10 mouse cellular contexts compared by ENCODE assay signal in genomic region chr11:96350341-96350624, GRCm38 (mm10). TPM values are rescaled to one million over a fixed set of nuclear protein-coding genes. Genes with fewer than 3 reads are reported as not detected.
DNase-seq lines count a peak whose midpoint lies in the region; ATAC-seq and TF ChIP-seq lines count a peak whose summit lies in the region.
"Had no signal": no experiment of that assay in that cellular context is flagged by ENCODE, and none has a peak within 500 bp of the region (broad histone marks: within the 10 kb centered on the region; RNA-seq: fewer than 3 reads in every experiment).

Gene Hoxb2 (plus strand): TSS chr11:96350525.

- dilution Hi-C loops in CH12.LX (cut with MboI; ENCODE audit: extremely low pct_ligation_motif_present, extremely low pct_unique_long_range_greater_than_20kb, low sequenced_read_pairs) = no loop called here

- H3K9ac ChIP-seq in heart, embryonic 16.5 days (ENCODE audit: low read length) = no peak within 1 kb of the TSS
- no peak within 1 kb of the TSS for H3K9ac ChIP-seq in CH12.LX (ENCODE audit: insufficient read depth, low read depth)

- peaks cover 86% of the 10 kb centered on the region for H3K27me3 ChIP-seq in heart, embryonic 16.5 days (ENCODE audit: control insufficient read depth, insufficient read depth, low read length)
- H3K27me3 ChIP-seq in CH12.LX (replicated peaks) = peaks cover 32% of the 10 kb centered on the region
- peaks cover 80% of the 10 kb centered on the region for H3K27me3 ChIP-seq in limb, embryonic 10.5 days (ENCODE audit: low read depth, poor library complexity, severe bottlenecking)

- TF ChIP-seq EP300 in CH12.LX (IDR thresholded peaks at IDR 0.05; ENCODE audit: low read length) = no peak

- no peak for TF ChIP-seq POLR2A in CH12.LX (IDR thresholded peaks at IDR 0.05; ENCODE audit: low read depth, low read length)

- H3K27ac ChIP-seq in heart, embryonic 16.5 days (ENCODE audit: low read length) = peak within 1 kb of the TSS; percentile 45; the same call in 1 of the 2 replicates
- no peak within 1 kb of the TSS for H3K27ac ChIP-seq in CH12.LX (ENCODE audit: insufficient read depth, low read depth)
- peak within 1 kb of the TSS; percentile 88 for H3K27ac ChIP-seq in brown adipose tissue, adult 24 weeks (replicated peaks; ENCODE audit: low read depth, low read length)
- H3K27ac ChIP-seq in limb, embryonic 10.5 days = peak within 1 kb of the TSS; percentile 94
- H3K27ac ChIP-seq: macrophage had no signal

- H3K9me3 ChIP-seq in heart, embryonic 16.5 days (replicated peaks; ENCODE audit: control insufficient read depth, low read length) = no peaks in the 10 kb centered on the region
- peaks cover 12% of the 10 kb centered on the region for H3K9me3 ChIP-seq in CH12.LX (replicated peaks; ENCODE audit: low read length)
- H3K9me3 ChIP-seq in limb, embryonic 10.5 days (replicated peaks) = no peaks in the 10 kb centered on the region

- no peaks in the 10 kb centered on the region for H3K79me2 ChIP-seq in CH12.LX (replicated peaks; ENCODE audit: control insufficient read depth, extremely low read depth, insufficient read depth, poor library complexity, severe bottlenecking)

- no peaks in the 10 kb centered on the region for H3K36me3 ChIP-seq in heart, embryonic 16.5 days (ENCODE audit: control insufficient read depth, insufficient read depth)
- H3K36me3 ChIP-seq in CH12.LX (replicated peaks in 1 of 2; ENCODE audit: control insufficient read depth in 1 of 2, insufficient read depth in 1 of 2, low read length in 1 of 2) = peaks cover 0 to 7% of the 10 kb centered on the region in 2 experiments
- peaks cover 7% of the 10 kb centered on the region; the same call in 1 of the 2 replicates for H3K36me3 ChIP-seq in limb, embryonic 10.5 days

- no peak for TF ChIP-seq RAD21 in CH12.LX (IDR thresholded peaks at IDR 0.05; ENCODE audit: low read depth, low read length)

- H3K4me3 ChIP-seq in heart, embryonic 16.5 days (ENCODE audit: low read length) = no peak within 1 kb of the TSS
- H3K4me3 ChIP-seq in CH12.LX (replicated peaks in 1 of 3; ENCODE audit: low read depth in 2 of 3, low read length in 2 of 3, poor library complexity in 1 of 3) = no peak within 1 kb of the TSS
- H3K4me3 ChIP-seq in brown adipose tissue, adult 24 weeks (ENCODE audit: insufficient read depth, low read depth, low read length) = peak within 1 kb of the TSS; percentile 83
- H3K4me3 ChIP-seq in limb, embryonic 10.5 days = peak within 1 kb of the TSS; percentile 63

- in situ Hi-C loops in CH12.LX (cut with MboI; ENCODE audit: low pct_ligation_motif_present, low pct_unique_long_range_greater_than_20kb, low sequenced_read_pairs) = no loop called here

- TF ChIP-seq CTCF in CH12.LX (conservative IDR thresholded peaks at IDR 0.05 in 1 of 2, IDR thresholded peaks at IDR 0.05 in 1 of 2; ENCODE audit: low read depth in 2 of 2, low read length in 2 of 2) = no peak

- no peak for ATAC-seq in heart, embryonic 16.5 days (replicated peaks; ENCODE audit: extremely low read depth, insufficient read depth, low FRiP score)

- intact Hi-C loops in left cerebral cortex, postnatal 36 days (cut with DNase I) = loop anchor here (2.0 kb wide), 1 partner anchor 149 kb away; no protein-coding TSS in a partner anchor

- 45% methylated on average over 2 of the region's 2 CpGs for WGBS in heart, embryonic 16.5 days
- WGBS in limb, embryonic 10.5 days = 1% methylated on average over 2 of the region's 2 CpGs

- peak within 1 kb of the TSS; percentile 56; the same call in 1 of the 2 replicates for H3K4me2 ChIP-seq in heart, embryonic 16.5 days (ENCODE audit: low read depth, low read length)
- no peak within 1 kb of the TSS for H3K4me2 ChIP-seq in CH12.LX (ENCODE audit: insufficient read depth, low read depth, poor library complexity, severe bottlenecking)

- DNase-seq in heart, adult 8-10 months (ENCODE audit: low spot score) = no peak
- DNase-seq in CH12.LX (ENCODE audit: extremely low read depth) = no peak
- no peak for DNase-seq in limb, embryonic 10.5 days (ENCODE audit: low spot score)
- no peak for DNase-seq in right cerebral cortex, postnatal 4 days
- no peak for DNase-seq in embryo, embryonic 10 days (ENCODE audit: low spot score)
- DNase-seq in left cerebral cortex, postnatal 36 days (ENCODE audit: low spot score in 2 of 2) = no peak

- peaks cover 5% of the 10 kb centered on the region for H3K4me1 ChIP-seq in heart, embryonic 16.5 days (ENCODE audit: control insufficient read depth, insufficient read depth, low read length)
- H3K4me1 ChIP-seq in CH12.LX (ENCODE audit: control insufficient read depth in 1 of 2, insufficient read depth in 2 of 2) = peaks cover 0 to 12% of the 10 kb centered on the region in 2 experiments; a peak in 2 of 4 replicates
- peaks cover 19% of the 10 kb centered on the region for H3K4me1 ChIP-seq in brown adipose tissue, adult 24 weeks (ENCODE audit: control insufficient read depth, insufficient read depth, insufficient read length, low read length)
- H3K4me1 ChIP-seq in limb, embryonic 10.5 days = peaks cover 88% of the 10 kb centered on the region

TF ChIP-seq in CH12.LX, 34 proteins besides CTCF, POLR2A, EP300 and RAD21:
- TF ChIP-seq ZNF384 (IDR thresholded peaks at IDR 0.05; ENCODE audit: low read depth, low read length) (peak; percentile 85), E2F4 (IDR thresholded peaks at IDR 0.05; ENCODE audit: insufficient replicate concordance, low read depth, low read length) (no peak)

RNA-seq across cellular contexts. Expression of gene Hoxb2, which starts in this region (rescaled TPM):
- polyA plus RNA-seq in heart, embryonic 16.5 days (2015; fragmentation: Nextera tagmentation; extraction: Ambion mirVana) = 2.5 and 3.1 TPM in 2 replicates
- under 1 TPM; 0.38 to 0.80 (median 0.64) TPM for total RNA-seq in heart, adult 8-10 months (2022)
- total RNA-seq in CH12.LX (2012; rRNA removed) (not detected in 2 replicates), CH12.LX (2014; rRNA removed) (not detected in 2 replicates)
- not detected in 2 replicates for polyA plus RNA-seq in CH12.LX (2012; ENCODE audit: insufficient read length, low read depth)
- 3.2 and 3.7 TPM in 2 replicates for polyA plus RNA-seq in brown adipose tissue, adult 24 weeks (2012; ENCODE audit: insufficient read depth, insufficient read length, missing spikeins)
- 11.3 and 13.5 TPM in 2 replicates for polyA plus RNA-seq in limb, embryonic 10.5 days (2016; fragmentation: Nextera tagmentation; extraction: Ambion mirVana)
- total RNA-seq in left cerebral cortex, postnatal 36 days (2021) = not detected
- total RNA-seq: layer of hippocampus, adult 18-20 months had no signal
- polyA plus RNA-seq: macrophage had no signal

Comparison
In these comparisons a context has a peak if more than half of its experiments do, and no peak if none do; other contexts are left out.
1. H3K4me3 ChIP-seq: peak in brown adipose tissue, adult 24 weeks (single experiment) and limb, embryonic 10.5 days (single experiment); none in heart, embryonic 16.5 days (single experiment) and CH12.LX (0 of 3).